Mouse (Mus musculus) intestine, postnatal 0 days (tissue): Measurements from ENCODE around the gene Cacna1a. TPM values are rescaled to one million over a fixed set of nuclear protein-coding genes. Genes with fewer than 3 reads are reported as not detected.

Source experiments
- ATAC-seq: fragments of 200-750 bp; cut with Nextera tagmentation; 2 replicates; pipeline ENCODE4 v1.8.0; 2017; ENCODE audit warnings: mild to moderate bottlenecking, moderate TSS enrichment, moderate library complexity
- H3K27ac ChIP-seq: fragments of 300-500 bp; sonication (generic); 2 replicates; pipeline ENCODE4 v1.5.1; 2014; ENCODE audit warnings: mild to moderate bottlenecking, low read depth, low read length, moderate library complexity
- H3K27me3 ChIP-seq: fragments of 300-500 bp; sonication (generic); replicated peaks from 2 replicates; pipeline ENCODE4 v1.6.1; 2014; ENCODE audit warnings: low read length, mixed read lengths; ENCODE audit not compliant: control insufficient read depth, insufficient read depth
- H3K36me3 ChIP-seq: fragments of 300-500 bp; sonication (generic); 2 replicates; pipeline ENCODE4 v1.6.1; 2014; ENCODE audit warnings: mild to moderate bottlenecking, moderate library complexity; ENCODE audit not compliant: control insufficient read depth, insufficient read depth
- H3K4me1 ChIP-seq: fragments of 300-500 bp; sonication (generic); replicated peaks from 2 replicates; pipeline ENCODE4 v1.6.1; 2014; ENCODE audit warnings: antibody characterized with exemption, low read length, mixed read lengths; ENCODE audit not compliant: control insufficient read depth, insufficient read depth
- H3K4me2 ChIP-seq: fragments of 300-500 bp; sonication (generic); replicated peaks from 2 replicates; pipeline ENCODE4 v1.6.1; 2014; ENCODE audit warnings: low read depth, mild to moderate bottlenecking, moderate library complexity
- H3K4me3 ChIP-seq: fragments of 300-500 bp; sonication (generic); 2 replicates; pipeline ENCODE4 v1.5.1; 2014; ENCODE audit warnings: low read depth, low read length
- H3K9ac ChIP-seq: fragments of 300-500 bp; sonication (generic); 2 replicates; pipeline ENCODE4 v1.6.1; 2014; ENCODE audit warnings: mild to moderate bottlenecking, low read depth, low read length
- H3K9me3 ChIP-seq: fragments of 300-500 bp; sonication (generic); 2 replicates; pipeline ENCODE4 v1.6.1; 2016; ENCODE audit warnings: mixed run types; ENCODE audit not compliant: control insufficient read depth
- CTCF ChIP-seq: sonication (generic); IDR thresholded peaks from 2 replicates; pipeline ENCODE4 v1.5.1; 2016; ENCODE audit warnings: low read depth, mild to moderate bottlenecking, control low read depth, antibody characterized with exemption, moderate library complexity
- WGBS: fragments of 180-500 bp; shearing (Covaris S2); extraction: QIAGEN DNeasy Blood & Tissue Kit; methylation state at CpG from one replicate; pipeline ENCODE4 v1.1.7; 2014; 5-methylcytosine and 5-hydroxymethylcytosine counted together
- polyA plus RNA-seq: library from polyadenylated mRNA; unstranded; fragments of >200 nt; fragmentation: Nextera tagmentation; extraction: Ambion mirVana; gene quantifications from 2 replicates; pipeline ENCODE4 v1.2.1, GENCODE M21; 2015

Cacna1a gene
- polyA plus RNA-seq, 1 experiment from 2014 or later = 2.4 TPM

- Histone ChIP-seq H3K4me2 (peak overlapping the region; percentile 83), H3K27ac (0 out of 2 replicates have a peak overlapping the region, but pooled peaks have one; percentile 81), H3K36me3 (no peaks in the 10 kb centered on the region), H3K9me3 (no peaks in the 10 kb centered on the region), H3K4me3 (peak overlapping the region; percentile 55), H3K9ac (peak overlapping the region; percentile 62), H3K27me3 (no peaks in the 10 kb centered on the region), H3K4me1 (0 out of 2 replicates have a peak, but pooled peaks cover 5% of the 10 kb centered on the region)
- WGBS = 35% methylated on average over 8 of the region's 8 CpGs
- ATAC-seq = no peak
- no peak for TF ChIP-seq CTCF
Observed at GRCm38 (mm10) chr8:84637946-84638554, 249.8 kb downstream of the Cacna1a start.

- TF ChIP-seq CTCF = no peak
- under 1% methylated on average over 41 of the region's 52 CpGs for WGBS
- Histone ChIP-seq H3K4me2 (peak overlapping the region; percentile 83), H3K27me3 (no peaks in the 10 kb centered on the region), H3K4me1 (0 out of 2 replicates have a peak, but pooled peaks cover 5% of the 10 kb centered on the region), H3K27ac (peak overlapping the region; percentile 81), H3K36me3 (no peaks in the 10 kb centered on the region), H3K4me3 (peak overlapping the region; percentile 55), H3K9me3 (no peaks in the 10 kb centered on the region), H3K9ac (peak overlapping the region; percentile 62)
- peak; percentile 3; the same call in 1 of the 2 replicates for ATAC-seq
Observed at GRCm38 (mm10) chr8:84638555-84639161, 250.4 kb downstream of the Cacna1a start.

- no peaks in the 10 kb centered on the region for H3K36me3 ChIP-seq
- ATAC-seq = peak; percentile 96
- H3K27ac ChIP-seq = peak overlapping the region; percentile 81
- H3K4me2 ChIP-seq = peak overlapping the region; percentile 83
- H3K4me1 ChIP-seq = 0 out of 2 replicates have a peak, but pooled peaks cover 5% of the 10 kb centered on the region
- under 1% methylated on average over 105 of the region's 106 CpGs for WGBS
- H3K9ac ChIP-seq = peak overlapping the region; percentile 62
- H3K27me3 ChIP-seq = no peaks in the 10 kb centered on the region
- peak overlapping the region; percentile 55 for H3K4me3 ChIP-seq
- peak; percentile 70 for TF ChIP-seq CTCF
- no peaks in the 10 kb centered on the region for H3K9me3 ChIP-seq
Observed at GRCm38 (mm10) chr8:84639162-84640009, 251.1 kb downstream of the Cacna1a start.

GRCm38 (mm10) chr8:84640010-84640588 is 251.9 kb downstream of the Cacna1a start:
- H3K27me3 ChIP-seq = no peaks in the 10 kb centered on the region
- H3K36me3 ChIP-seq = no peaks in the 10 kb centered on the region
- peak overlapping the region; percentile 55 for H3K4me3 ChIP-seq
- H3K9ac ChIP-seq = no peak overlapping the region
- no peak for ATAC-seq
- H3K9me3 ChIP-seq = no peaks in the 10 kb centered on the region
- WGBS = 23% methylated on average over 9 of the region's 9 CpGs
- no peak overlapping the region for H3K27ac ChIP-seq
- 0 out of 2 replicates have a peak, but pooled peaks cover 5% of the 10 kb centered on the region for H3K4me1 ChIP-seq
- peak overlapping the region; percentile 83 for H3K4me2 ChIP-seq
- TF ChIP-seq CTCF = no peak

- H3K36me3 ChIP-seq = no peaks in the 10 kb centered on the region
- no peak overlapping the region for H3K4me3 ChIP-seq
- no peak overlapping the region for H3K27ac ChIP-seq
- no peaks in the 10 kb centered on the region for H3K9me3 ChIP-seq
- no peak overlapping the region for H3K4me2 ChIP-seq
- no peak for ATAC-seq
- 0 out of 2 replicates have a peak, but pooled peaks cover 5% of the 10 kb centered on the region for H3K4me1 ChIP-seq
- TF ChIP-seq CTCF = no peak
- no peaks in the 10 kb centered on the region for H3K27me3 ChIP-seq
- WGBS = 63% methylated on average over 7 of the region's 7 CpGs
- H3K9ac ChIP-seq = no peak overlapping the region
Observed at GRCm38 (mm10) chr8:84640617-84641294, 252.5 kb downstream of the Cacna1a start.
